Mouse (Mus musculus) heart, adult 2 months (tissue): ENCODE measurements around the gene Adamts9.

Experiments
- CTCF ChIP-seq: fragments of 200-600 bp; IDR thresholded peaks from 2 replicates; pipeline ENCODE4 v1.8.1; 2022; ENCODE audit warnings: antibody characterized with exemption, mild to moderate bottlenecking, moderate library complexity
- EP300 ChIP-seq: fragments of 200-500 bp; IDR thresholded peaks from 2 replicates; pipeline ENCODE4 v1.6.1; 2011; ENCODE audit warnings: low read depth, low read length, control low read depth; ENCODE audit not compliant: insufficient read depth
- POLR2A ChIP-seq: fragments of 200-500 bp; IDR thresholded peaks from 2 replicates; pipeline ENCODE4 v1.6.1; 2011; ENCODE audit warnings: mild to moderate bottlenecking, low read depth, low read length, control low read depth; ENCODE audit not compliant: insufficient read depth

DNA sequence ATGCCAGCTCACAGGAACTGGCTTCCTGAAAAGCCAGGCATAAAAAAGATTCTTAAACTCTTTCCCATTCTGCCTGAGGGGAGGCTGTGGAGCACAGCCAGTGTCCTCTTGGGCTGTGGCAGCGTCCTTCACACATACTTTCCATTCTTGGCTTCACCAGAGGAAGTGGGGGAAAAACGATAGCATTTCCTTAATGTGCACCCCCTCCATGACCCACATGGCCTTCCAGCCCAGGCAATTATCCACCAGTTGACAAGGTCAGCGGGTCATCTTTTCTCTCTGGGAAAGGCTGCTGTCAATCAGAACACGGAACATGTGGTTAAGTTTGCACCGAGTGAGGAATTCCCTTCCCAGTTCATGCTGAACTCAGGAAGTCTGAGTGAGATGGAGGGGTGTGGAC lies 37.4 kb downstream of the Adamts9 start:
- TF ChIP-seq CTCF (peak; percentile 48), POLR2A (no peak), EP300 (peak; percentile 90; the same call in 1 of the 2 replicates)
